ENCODE assay signal across 31 mouse cellular contexts in genomic region chr14:17972665-17973064, GRCm38 (mm10).
A peak's percentile ranks its signal among the peaks of the same experiment; 100 is the strongest.
DNase-seq lines count a peak whose midpoint lies in the region; ATAC-seq and TF ChIP-seq lines count a peak whose summit lies in the region.
"Had no signal": no experiment of that assay in that cellular context is flagged by ENCODE, and none has a peak within 500 bp of the region (broad histone marks: within the 10 kb centered on the region; RNA-seq: fewer than 3 reads in every experiment).

No protein-coding gene starts in this region.

- no peak for DNase-seq in forebrain, postnatal 0 days
- no peak for DNase-seq in forebrain, embryonic 11.5 days (ENCODE audit: low spot score)
- no peak for DNase-seq in hindbrain, postnatal 0 days (ENCODE audit: low spot score)
- no peak for DNase-seq in hindbrain, embryonic 10.5 days (ENCODE audit: low spot score)
- peak; percentile 8 for DNase-seq in brain, embryonic 14.5 days (ENCODE audit: low read depth)
- no peak for DNase-seq in urinary bladder, adult 2 months (ENCODE audit: low spot score)
- DNase-seq: adrenal gland, postnatal 10 days; adrenal gland, postnatal 36 days; B cell, adult 2 months; cerebellum, adult 11 months; cerebellum, adult 2 months; cerebellum, adult 9-11 months; cerebellum, postnatal 25 days; embryo, embryonic 11 days; gastrocnemius, postnatal 10 days; gastrocnemius, postnatal 36 days; heart, adult 2 months; heart, postnatal 14 days; heart, postnatal 4 days had no signal

- H3K36me3 ChIP-seq in forebrain, postnatal 0 days (ENCODE audit: insufficient read depth): no peaks in the 10 kb centered on the region
- H3K36me3 ChIP-seq in forebrain, embryonic 11.5 days (ENCODE audit: control insufficient read depth, insufficient read depth, low read length): no peaks in the 10 kb centered on the region
- no peaks in the 10 kb centered on the region for H3K36me3 ChIP-seq in hindbrain, postnatal 0 days (ENCODE audit: insufficient read depth, low read length)
- no peaks in the 10 kb centered on the region for H3K36me3 ChIP-seq in hindbrain, embryonic 10.5 days
- H3K36me3 ChIP-seq in midbrain, embryonic 15.5 days (replicated peaks): no peaks in the 10 kb centered on the region
- H3K36me3 ChIP-seq: embryonic facial prominence, embryonic 10.5 days; embryonic facial prominence, embryonic 13.5 days; heart, embryonic 10.5 days; heart, embryonic 13.5 days; hindbrain, embryonic 15.5 days had no signal

- no peaks in the 10 kb centered on the region for H3K4me1 ChIP-seq in forebrain, postnatal 0 days (ENCODE audit: insufficient read depth)
- no peaks in the 10 kb centered on the region for H3K4me1 ChIP-seq in forebrain, embryonic 11.5 days (replicated peaks; ENCODE audit: control insufficient read depth, insufficient read depth, low read length)
- H3K4me1 ChIP-seq in hindbrain, postnatal 0 days (ENCODE audit: insufficient read depth, low read length): no peaks in the 10 kb centered on the region
- no peaks in the 10 kb centered on the region for H3K4me1 ChIP-seq in hindbrain, embryonic 10.5 days (replicated peaks)
- peaks cover 6% of the 10 kb centered on the region; the same call in 1 of the 2 replicates for H3K4me1 ChIP-seq in midbrain, embryonic 15.5 days
- H3K4me1 ChIP-seq: embryonic facial prominence, embryonic 10.5 days; embryonic facial prominence, embryonic 13.5 days; heart, embryonic 10.5 days; heart, embryonic 13.5 days; hindbrain, embryonic 15.5 days had no signal

- no peak for TF ChIP-seq CTCF in forebrain, postnatal 0 days (IDR thresholded peaks at IDR 0.05; ENCODE audit: low read depth)
- no peak for TF ChIP-seq CTCF in hindbrain, postnatal 0 days (IDR thresholded peaks at IDR 0.05; ENCODE audit: low read depth)
- no peak for TF ChIP-seq CTCF in brain, embryonic 14.5 days (IDR thresholded peaks at IDR 0.05; ENCODE audit: borderline replicate concordance, extremely low read depth, insufficient read depth, insufficient read length)

- 0 out of 2 replicates have a peak, but pooled peaks have one; percentile 23 for ATAC-seq in forebrain, postnatal 0 days
- ATAC-seq in forebrain, embryonic 11.5 days (replicated peaks; ENCODE audit: low FRiP score): no peak
- peak; percentile 15; the same call in 1 of the 2 replicates for ATAC-seq in hindbrain, postnatal 0 days
- peak; percentile 76 for ATAC-seq in midbrain, embryonic 15.5 days (replicated peaks)
- ATAC-seq: forebrain, embryonic 14.5 days; intestine, postnatal 0 days; Patski had no signal

- no peak for TF ChIP-seq POLR2A in brain, embryonic 14.5 days (IDR thresholded peaks at IDR 0.05; ENCODE audit: borderline replicate concordance, extremely low read depth, insufficient read depth, insufficient read length, poor library complexity, severe bottlenecking)

- H3K4me3 ChIP-seq in forebrain, postnatal 0 days (ENCODE audit: low read depth, low read length): no peak overlapping the region
- H3K4me3 ChIP-seq in forebrain, embryonic 11.5 days (ENCODE audit: low read depth, low read length): no peak overlapping the region
- no peak overlapping the region for H3K4me3 ChIP-seq in hindbrain, postnatal 0 days (ENCODE audit: low read length)
- no peak overlapping the region for H3K4me3 ChIP-seq in hindbrain, embryonic 10.5 days
- no peak overlapping the region for H3K4me3 ChIP-seq in midbrain, embryonic 15.5 days
- H3K4me3 ChIP-seq: embryonic facial prominence, embryonic 10.5 days; embryonic facial prominence, embryonic 13.5 days; erythroblast, embryonic 14.5 days; heart, adult 2 months; heart, embryonic 10.5 days; heart, embryonic 13.5 days; hindbrain, embryonic 15.5 days had no signal

- no peaks in the 10 kb centered on the region for H3K9me3 ChIP-seq in forebrain, postnatal 0 days (ENCODE audit: low read length)
- no peaks in the 10 kb centered on the region for H3K9me3 ChIP-seq in forebrain, embryonic 11.5 days (ENCODE audit: control insufficient read depth, low read length)
- no peaks in the 10 kb centered on the region for H3K9me3 ChIP-seq in hindbrain, postnatal 0 days (ENCODE audit: low read length)
- no peaks in the 10 kb centered on the region for H3K9me3 ChIP-seq in hindbrain, embryonic 10.5 days
- no peaks in the 10 kb centered on the region for H3K9me3 ChIP-seq in midbrain, embryonic 15.5 days
- H3K9me3 ChIP-seq: embryonic facial prominence, embryonic 10.5 days; embryonic facial prominence, embryonic 13.5 days; G1E; heart, embryonic 10.5 days; heart, embryonic 13.5 days; hindbrain, embryonic 15.5 days had no signal

- no peak overlapping the region for H3K27ac ChIP-seq in forebrain, postnatal 0 days (ENCODE audit: low read depth, low read length)
- H3K27ac ChIP-seq in forebrain, embryonic 11.5 days (ENCODE audit: low read depth, low read length): no peak overlapping the region
- H3K27ac ChIP-seq in hindbrain, postnatal 0 days: no peak overlapping the region
- no peak overlapping the region for H3K27ac ChIP-seq in hindbrain, embryonic 10.5 days
- H3K27ac ChIP-seq in midbrain, embryonic 15.5 days: no peak overlapping the region
- H3K27ac ChIP-seq: embryonic facial prominence, embryonic 10.5 days; embryonic facial prominence, embryonic 13.5 days; heart, adult 2 months; heart, embryonic 10.5 days; heart, embryonic 13.5 days; hindbrain, embryonic 15.5 days had no signal

- H3K9ac ChIP-seq in forebrain, postnatal 0 days: no peak overlapping the region
- H3K9ac ChIP-seq in forebrain, embryonic 11.5 days (ENCODE audit: low read length): no peak overlapping the region
- H3K9ac ChIP-seq in hindbrain, postnatal 0 days (replicated peaks; ENCODE audit: low read length): no peak overlapping the region
- no peak overlapping the region for H3K9ac ChIP-seq in midbrain, embryonic 15.5 days
- H3K9ac ChIP-seq: embryonic facial prominence, embryonic 13.5 days; heart, embryonic 13.5 days; hindbrain, embryonic 15.5 days had no signal

- WGBS in forebrain, postnatal 0 days: 71% methylated on average over 6 of the region's 6 CpGs
- 79% methylated on average over 6 of the region's 6 CpGs for WGBS in forebrain, embryonic 11.5 days
- WGBS in hindbrain, postnatal 0 days: 71% methylated on average over 6 of the region's 6 CpGs
- WGBS in hindbrain, embryonic 10.5 days: 85% methylated on average over 6 of the region's 6 CpGs
- WGBS in midbrain, embryonic 15.5 days: 72% methylated on average over 6 of the region's 6 CpGs

- H3K27me3 ChIP-seq in forebrain, postnatal 0 days (ENCODE audit: insufficient read depth, low read length): no peaks in the 10 kb centered on the region
- no peaks in the 10 kb centered on the region for H3K27me3 ChIP-seq in forebrain, embryonic 11.5 days (ENCODE audit: control insufficient read depth, insufficient read depth, low read length)
- no peaks in the 10 kb centered on the region for H3K27me3 ChIP-seq in hindbrain, postnatal 0 days (ENCODE audit: insufficient read depth, low read length)
- no peaks in the 10 kb centered on the region for H3K27me3 ChIP-seq in hindbrain, embryonic 10.5 days (ENCODE audit: insufficient read depth, poor library complexity, severe bottlenecking)
- no peaks in the 10 kb centered on the region for H3K27me3 ChIP-seq in midbrain, embryonic 15.5 days (replicated peaks)
- H3K27me3 ChIP-seq: CH12.LX; embryonic facial prominence, embryonic 13.5 days; heart, embryonic 13.5 days; hindbrain, embryonic 15.5 days; Patski had no signal

- no peak overlapping the region for H3K4me2 ChIP-seq in forebrain, postnatal 0 days (ENCODE audit: low read depth)
- no peak overlapping the region for H3K4me2 ChIP-seq in forebrain, embryonic 11.5 days (ENCODE audit: low read depth, low read length, severe bottlenecking)
- H3K4me2 ChIP-seq in hindbrain, postnatal 0 days (ENCODE audit: low read depth, low read length): no peak overlapping the region
- H3K4me2 ChIP-seq in midbrain, embryonic 15.5 days: no peak overlapping the region
- H3K4me2 ChIP-seq: embryonic facial prominence, embryonic 13.5 days; heart, embryonic 13.5 days; hindbrain, embryonic 15.5 days had no signal
